Mouse (Mus musculus) testis, adult 2 months (tissue): ENCODE measurements around the gene Tap1.

ENCODE experiments used
- CTCF ChIP-seq: fragments of 200-500 bp; IDR thresholded peaks from 2 replicates; pipeline ENCODE4 v1.5.1; 2012; ENCODE audit warnings: low read depth, mild to moderate bottlenecking, inconsistent platforms, low read length, moderate library complexity; ENCODE audit not compliant: control insufficient read depth, insufficient read depth, insufficient replicate concordance
- POLR2A ChIP-seq: fragments of 200-500 bp; IDR thresholded peaks from 2 replicates; pipeline ENCODE4 v1.6.1; 2012; ENCODE audit warnings: low read depth, mild to moderate bottlenecking, inconsistent platforms, low read length, moderate library complexity; ENCODE audit not compliant: control insufficient read depth

DNA sequence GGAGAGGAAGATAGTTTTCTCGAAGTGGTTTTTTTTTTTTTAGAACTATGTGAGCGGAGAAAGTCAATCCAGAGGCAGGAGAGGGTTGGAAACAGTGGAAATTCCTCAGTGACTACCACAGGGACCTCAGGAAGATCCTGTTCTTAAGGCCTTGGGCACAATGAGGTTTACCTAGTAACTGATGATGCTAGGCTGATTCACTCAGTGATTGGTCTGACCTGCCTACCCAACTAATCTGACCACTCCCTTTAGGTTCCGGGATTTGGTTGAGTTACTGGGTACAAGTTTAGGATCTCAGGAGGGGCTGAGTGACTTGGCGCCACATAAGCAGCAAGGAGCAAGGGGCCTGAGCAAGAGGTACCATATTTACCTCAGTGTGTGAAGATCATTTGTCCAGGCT lies 34.4 kb upstream of the Tap1 start, which contains the start of gene H2-DMb1:
- no peak for TF ChIP-seq CTCF
- TF ChIP-seq POLR2A = no peak
